Mouse (Mus musculus): ENCODE data around the gene Usp19. TPM values are rescaled to one million over a fixed set of nuclear protein-coding genes. Genes with fewer than 3 reads are reported as not detected.
A peak's percentile ranks its signal among the peaks of the same experiment; 100 is the strongest.

Usp19 gene
- polyA plus RNA-seq, 1 experiment from 2014 or later: 84.2 TPM

DNA sequence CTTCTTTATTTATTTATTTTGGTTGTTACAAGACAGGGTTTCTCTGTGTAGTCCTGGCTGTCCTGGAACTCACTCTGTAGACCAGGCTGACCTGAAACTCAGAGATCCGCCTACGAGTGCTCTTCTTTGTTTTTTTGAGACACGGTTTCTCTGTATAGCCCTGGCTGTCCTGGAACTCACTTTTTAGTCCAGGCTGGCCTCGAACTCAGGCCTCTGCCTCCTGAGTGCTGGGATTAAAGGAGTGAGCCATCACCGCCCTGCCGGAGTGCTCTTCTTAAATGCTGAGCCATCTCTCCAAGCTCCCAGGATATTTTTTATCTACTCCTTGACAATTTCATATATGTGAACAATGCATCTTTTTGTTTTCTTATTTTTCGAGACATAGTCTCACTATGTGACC is 16.5 kb downstream of the Usp19 start:
- no peak overlapping the region for H3K9ac ChIP-seq
- no peaks in the 10 kb centered on the region for H3K27me3 ChIP-seq (replicated peaks)
- peaks cover 44% of the 10 kb centered on the region for H3K36me3 ChIP-seq
- no peak overlapping the region for H3K27ac ChIP-seq (ENCODE audit: poor library complexity, severe bottlenecking)
- WGBS: 84% methylated on average over 7 of the region's 7 CpGs
- ATAC-seq (ENCODE audit: insufficient number of reproducible peaks, low FRiP score): no peak
- H3K4me2 ChIP-seq: peak overlapping the region; percentile 91; the same call in 1 of the 2 replicates
- no peak overlapping the region for H3K4me3 ChIP-seq
- H3K4me1 ChIP-seq (replicated peaks): peaks cover 14% of the 10 kb centered on the region
- H3K9me3 ChIP-seq (replicated peaks): no peaks in the 10 kb centered on the region

DNA sequence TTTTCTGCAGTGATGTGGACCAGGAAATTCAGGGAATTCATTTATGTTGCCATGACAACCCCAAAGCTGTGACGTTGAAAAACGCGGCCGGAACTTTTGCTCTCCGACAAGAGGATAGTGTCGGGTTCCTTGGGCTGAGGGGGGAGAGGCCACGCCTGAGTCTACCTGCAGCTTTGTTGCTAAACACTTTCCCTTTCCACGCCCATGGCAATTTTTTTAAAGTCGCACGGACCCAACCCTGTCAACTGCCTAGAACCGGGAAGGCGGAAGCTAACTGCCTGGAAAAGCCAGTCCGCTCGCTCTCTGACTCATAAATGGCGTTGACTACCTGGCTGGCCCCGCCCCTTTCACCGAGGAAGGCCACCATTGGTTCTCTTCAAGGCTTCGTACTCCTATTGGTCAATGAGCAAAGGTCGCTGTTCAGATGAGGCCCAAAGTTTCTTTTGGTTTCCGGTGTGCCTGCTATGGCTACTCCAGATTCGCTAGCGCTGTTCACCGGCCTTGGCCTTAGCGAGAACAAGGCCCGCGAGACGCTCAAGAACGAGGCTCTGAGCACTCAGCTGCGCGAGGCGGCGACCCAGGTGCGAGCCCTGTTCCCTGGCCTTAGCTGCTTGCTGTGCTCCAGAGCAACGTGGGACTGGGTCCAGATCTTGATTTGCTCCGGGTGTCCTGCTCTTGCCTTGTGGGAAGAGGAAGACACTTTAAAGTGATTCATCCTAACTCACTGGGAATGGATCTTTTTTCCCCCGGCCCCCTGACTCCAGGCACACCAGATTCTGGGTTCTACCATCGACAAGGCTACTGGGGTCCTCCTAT is 17.4 kb downstream of the Usp19 start, which contains the start of gene Qars:
Gene Qars, plus strand, starts transcription at position 88 of the 816 bp plus-strand sequence.
- peak within 1 kb of the TSS; percentile 91 for H3K4me2 ChIP-seq
- peaks cover 14% of the 10 kb centered on the region for H3K4me1 ChIP-seq (replicated peaks)
- peak within 1 kb of the TSS; percentile 49 for H3K27ac ChIP-seq (ENCODE audit: poor library complexity, severe bottlenecking)
- H3K9ac ChIP-seq: peak within 1 kb of the TSS; percentile 84
- H3K27me3 ChIP-seq (replicated peaks): no peaks in the 10 kb centered on the region
- peaks cover 45% of the 10 kb centered on the region for H3K36me3 ChIP-seq
- peak; percentile 96 for ATAC-seq (ENCODE audit: insufficient number of reproducible peaks, low FRiP score)
- peak within 1 kb of the TSS; percentile 76 for H3K4me3 ChIP-seq
- no peaks in the 10 kb centered on the region for H3K9me3 ChIP-seq (replicated peaks)
- WGBS: under 1% methylated on average over 37 of the region's 37 CpGs

DNA sequence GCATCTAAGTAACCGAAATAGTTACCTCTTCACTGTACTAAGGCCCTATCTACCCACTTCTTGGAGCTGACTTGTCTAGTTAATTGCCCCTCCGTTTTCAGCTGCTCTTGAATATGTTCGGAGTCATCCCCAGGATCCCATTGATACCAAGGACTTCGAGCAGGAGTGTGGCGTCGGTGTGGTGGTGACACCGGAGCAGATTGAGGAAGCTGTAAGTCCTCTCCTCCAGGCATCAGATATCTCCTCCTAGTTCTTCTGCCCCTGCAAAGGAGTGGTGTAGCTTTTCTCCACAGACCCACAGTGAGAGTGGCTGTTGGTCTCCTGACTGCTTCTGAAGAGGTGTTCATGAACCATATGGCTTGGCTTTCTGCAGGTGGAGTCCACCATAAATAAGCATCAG is 18.4 kb downstream of the Usp19 start:
- no peak for ATAC-seq (ENCODE audit: insufficient number of reproducible peaks, low FRiP score)
- Histone ChIP-seq H3K4me3 (peak overlapping the region; percentile 76), H3K36me3 (peaks cover 46% of the 10 kb centered on the region), H3K9me3 (replicated peaks) (no peaks in the 10 kb centered on the region), H3K4me1 (replicated peaks) (peaks cover 14% of the 10 kb centered on the region), H3K27ac (ENCODE audit: poor library complexity, severe bottlenecking) (no peak overlapping the region), H3K4me2 (peak overlapping the region; percentile 91), H3K9ac (peak overlapping the region; percentile 84), H3K27me3 (replicated peaks) (no peaks in the 10 kb centered on the region)
- WGBS: 82% methylated on average over 7 of the region's 7 CpGs

DNA sequence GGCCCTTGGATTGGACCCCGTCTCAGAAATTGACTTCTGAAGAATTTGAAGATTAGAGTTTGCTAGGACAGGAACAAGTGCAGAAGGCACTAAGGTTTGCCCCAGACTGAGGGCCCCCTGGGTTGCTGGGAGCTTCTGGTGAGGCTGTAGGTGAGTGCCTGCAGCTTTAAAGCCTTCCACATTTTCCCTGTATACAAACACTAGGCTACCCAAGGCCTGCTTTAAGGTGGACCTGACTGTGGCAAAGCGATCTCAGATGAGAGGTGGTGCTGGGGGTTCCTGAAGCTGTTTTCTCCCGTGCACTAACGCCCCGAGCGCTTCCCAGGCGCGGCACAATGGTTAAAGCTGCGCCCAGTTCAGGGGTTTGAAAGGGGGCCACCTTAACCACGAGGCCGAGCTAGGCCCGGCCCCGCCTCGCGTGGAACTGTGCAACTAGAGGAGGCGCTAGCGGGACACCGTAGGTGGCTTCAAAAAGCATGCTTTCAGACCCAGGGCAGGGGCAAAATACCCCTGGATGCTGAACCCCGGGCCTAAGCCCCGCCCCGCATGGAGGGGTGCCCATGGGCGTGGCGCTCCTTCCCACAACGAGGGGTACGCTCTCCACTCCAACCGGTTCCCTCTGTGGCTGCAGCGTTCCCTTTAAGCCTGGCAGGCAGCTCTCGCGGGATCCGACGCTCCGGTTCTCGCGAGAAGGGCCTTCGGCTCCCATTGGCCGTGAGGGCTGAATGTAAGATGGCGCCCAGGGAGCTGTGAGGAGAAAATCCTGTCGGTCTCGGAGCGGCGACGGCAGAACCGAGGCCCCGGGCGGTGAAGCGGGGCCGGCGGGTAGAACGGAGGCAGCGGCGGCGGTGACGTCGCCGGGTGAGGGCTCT is 26.2 kb downstream of the Usp19 start, which contains the start of gene Qrich1:
Gene Qrich1, plus strand, starts transcription at position 427 of the 872 bp plus-strand sequence.
- Histone ChIP-seq H3K27me3 (replicated peaks) (no peaks in the 10 kb centered on the region), H3K27ac (ENCODE audit: poor library complexity, severe bottlenecking) (peak within 1 kb of the TSS; percentile 98), H3K4me2 (peak within 1 kb of the TSS; percentile 82), H3K9me3 (replicated peaks) (no peaks in the 10 kb centered on the region), H3K4me3 (peak within 1 kb of the TSS; percentile 100), H3K36me3 (peaks cover 49% of the 10 kb centered on the region), H3K9ac (peak within 1 kb of the TSS; percentile 99), H3K4me1 (replicated peaks) (peaks cover 25% of the 10 kb centered on the region)
- under 1% methylated on average over 55 of the region's 55 CpGs for WGBS
- ATAC-seq (ENCODE audit: insufficient number of reproducible peaks, low FRiP score): peak; percentile 94

DNA sequence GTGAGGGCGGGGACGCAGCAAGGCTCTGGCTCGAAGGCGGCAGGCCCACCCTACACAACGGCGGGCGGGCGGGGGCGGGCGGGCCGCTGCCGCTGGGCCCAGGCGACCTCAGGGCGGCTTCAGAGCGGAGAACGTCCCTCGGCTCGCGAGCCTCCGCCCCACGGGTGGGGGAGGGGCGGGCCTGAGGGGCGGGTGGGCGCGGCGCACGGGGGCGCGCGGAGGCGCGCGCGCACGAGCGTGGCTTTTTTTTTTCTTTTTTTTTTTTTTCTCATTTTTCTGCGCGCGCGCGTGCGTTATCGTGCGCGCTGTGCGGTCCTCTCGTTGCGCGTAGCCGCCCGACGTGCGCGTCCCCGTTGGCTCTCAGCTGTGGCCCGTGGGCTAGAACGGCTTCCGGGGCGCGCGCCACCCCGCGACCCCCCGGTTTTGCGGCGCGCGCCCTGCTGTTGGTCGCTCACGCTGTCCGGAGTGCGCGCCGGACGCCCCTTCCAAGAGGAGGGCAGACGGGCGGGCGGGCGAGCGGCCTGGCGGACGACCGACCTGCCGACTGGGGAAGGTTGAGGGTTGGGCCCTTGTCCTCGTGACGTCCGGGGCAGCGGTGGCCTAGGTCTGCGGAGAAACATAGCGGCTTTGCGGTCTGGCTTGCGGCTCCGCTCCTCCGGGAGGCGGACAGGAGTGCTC is 27.0 kb downstream of the Usp19 start:
- H3K4me1 ChIP-seq (replicated peaks): peaks cover 26% of the 10 kb centered on the region
- H3K4me3 ChIP-seq: peak overlapping the region; percentile 100
- peak overlapping the region; percentile 99 for H3K9ac ChIP-seq
- peak; percentile 86 for ATAC-seq (ENCODE audit: insufficient number of reproducible peaks, low FRiP score)
- under 1% methylated on average over 80 of the region's 95 CpGs for WGBS
- H3K36me3 ChIP-seq: peaks cover 42% of the 10 kb centered on the region
- H3K27ac ChIP-seq (ENCODE audit: poor library complexity, severe bottlenecking): peak overlapping the region; percentile 98
- no peaks in the 10 kb centered on the region for H3K27me3 ChIP-seq (replicated peaks)
- H3K9me3 ChIP-seq (replicated peaks): no peaks in the 10 kb centered on the region
- peak overlapping the region; percentile 82 for H3K4me2 ChIP-seq

DNA sequence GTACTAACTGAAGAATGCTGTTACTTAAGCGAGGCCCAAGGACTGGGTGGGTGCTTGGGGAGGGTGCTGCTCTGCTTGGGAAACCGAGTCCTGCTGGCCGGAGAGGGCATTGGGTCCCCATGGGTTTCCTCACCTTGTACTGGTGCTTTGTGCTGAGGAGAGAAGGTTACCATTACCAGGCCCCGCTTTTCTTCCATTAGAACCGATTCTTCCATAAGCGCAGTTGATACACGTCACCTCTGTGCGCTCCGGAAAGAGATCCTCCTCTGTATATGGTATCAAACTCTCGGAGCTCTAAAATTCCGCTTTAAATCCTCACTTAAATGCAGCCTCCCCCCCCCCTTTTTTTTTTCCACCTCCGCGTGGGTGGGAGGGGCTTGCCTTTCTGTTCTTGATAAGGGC is 27.5 kb downstream of the Usp19 start:
- H3K9me3 ChIP-seq (replicated peaks): no peaks in the 10 kb centered on the region
- H3K27ac ChIP-seq (ENCODE audit: poor library complexity, severe bottlenecking): peak overlapping the region; percentile 98
- H3K4me3 ChIP-seq: peak overlapping the region; percentile 100
- H3K27me3 ChIP-seq (replicated peaks): no peaks in the 10 kb centered on the region
- under 1% methylated on average over 13 of the region's 13 CpGs for WGBS
- H3K4me2 ChIP-seq: peak overlapping the region; percentile 82
- peaks cover 26% of the 10 kb centered on the region for H3K4me1 ChIP-seq (replicated peaks)
- peaks cover 36% of the 10 kb centered on the region for H3K36me3 ChIP-seq
- ATAC-seq (ENCODE audit: insufficient number of reproducible peaks, low FRiP score): peak; percentile 15; the same call in 1 of the 2 replicates
- peak overlapping the region; percentile 99 for H3K9ac ChIP-seq

DNA sequence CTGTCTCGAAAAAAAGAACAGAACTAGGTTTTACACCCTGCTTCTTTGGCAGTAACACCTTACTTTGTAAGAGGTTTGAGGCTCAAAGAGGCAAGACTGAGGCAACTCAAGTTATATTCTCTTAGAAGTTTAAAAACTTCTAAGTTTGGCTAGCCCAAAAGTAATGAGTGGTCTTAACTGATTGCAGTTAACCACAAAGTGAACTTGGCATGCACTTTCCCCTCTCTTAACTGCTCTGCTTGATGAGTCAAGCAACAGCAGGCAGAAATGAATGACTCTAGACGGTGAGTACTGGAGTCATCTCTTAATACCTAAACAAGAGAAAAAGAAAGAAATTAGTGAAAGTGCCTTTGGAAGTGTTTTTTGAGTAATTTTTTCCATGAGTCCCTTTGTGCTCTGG is 31.2 kb downstream of the Usp19 start:
- H3K36me3 ChIP-seq: peaks cover 15% of the 10 kb centered on the region
- H3K4me1 ChIP-seq (replicated peaks): peaks cover 20% of the 10 kb centered on the region
- ATAC-seq (ENCODE audit: insufficient number of reproducible peaks, low FRiP score): no peak
- no peaks in the 10 kb centered on the region for H3K9me3 ChIP-seq (replicated peaks)
- no peaks in the 10 kb centered on the region for H3K27me3 ChIP-seq (replicated peaks)
- H3K9ac ChIP-seq: no peak overlapping the region
- no peak overlapping the region for H3K4me3 ChIP-seq
- no peak overlapping the region for H3K27ac ChIP-seq (ENCODE audit: poor library complexity, severe bottlenecking)
- 78% methylated on average over 2 of the region's 2 CpGs for WGBS
- H3K4me2 ChIP-seq: no peak overlapping the region

DNA sequence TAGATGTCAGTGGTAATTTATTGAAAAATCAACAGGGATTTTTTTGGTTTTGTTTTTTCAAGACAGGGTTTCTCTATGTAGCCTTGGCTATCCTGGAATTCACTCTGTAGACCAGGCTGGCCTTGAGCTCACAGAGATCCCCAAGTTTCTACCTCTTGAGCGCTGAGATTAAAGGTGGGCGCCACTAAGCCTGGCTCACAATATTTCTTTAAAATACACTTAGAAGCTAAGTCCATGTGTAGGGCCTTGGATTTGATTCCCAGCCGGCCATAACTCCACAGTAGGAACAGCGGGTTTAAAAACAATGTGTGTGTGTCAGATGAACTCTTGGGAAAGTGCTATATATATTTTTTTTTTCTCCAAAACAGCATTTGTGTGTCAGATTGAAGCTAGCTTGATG is 32.9 kb downstream of the Usp19 start:
- H3K36me3 ChIP-seq: peaks cover 21% of the 10 kb centered on the region
- 96% methylated on average over 4 of the region's 4 CpGs for WGBS
- no peaks in the 10 kb centered on the region for H3K27me3 ChIP-seq (replicated peaks)
- H3K27ac ChIP-seq (ENCODE audit: poor library complexity, severe bottlenecking): no peak overlapping the region
- H3K4me3 ChIP-seq: no peak overlapping the region
- no peak overlapping the region for H3K9ac ChIP-seq
- no peak for ATAC-seq (ENCODE audit: insufficient number of reproducible peaks, low FRiP score)
- H3K4me2 ChIP-seq: no peak overlapping the region
- no peaks in the 10 kb centered on the region for H3K9me3 ChIP-seq (replicated peaks)
- peaks cover 20% of the 10 kb centered on the region for H3K4me1 ChIP-seq (replicated peaks)

DNA sequence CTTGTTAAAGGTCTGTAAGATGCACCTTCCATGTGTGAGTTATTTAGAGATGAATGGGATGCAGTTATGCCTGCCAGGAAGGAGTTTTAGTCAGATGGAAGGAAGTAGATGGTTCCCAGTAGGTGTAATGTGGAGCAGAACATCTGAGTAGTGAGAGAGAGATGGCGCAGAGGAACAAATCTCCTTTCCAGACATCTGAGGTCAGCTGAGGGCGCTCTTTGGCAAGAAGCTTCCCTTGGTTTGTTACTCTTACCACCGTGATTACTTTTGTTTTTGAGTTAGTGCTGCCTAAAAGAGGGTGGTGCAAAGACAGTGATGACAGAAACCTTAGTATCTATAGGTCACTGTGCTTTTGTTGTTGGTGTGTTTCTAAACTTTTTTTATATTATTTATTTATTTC is 35.0 kb downstream of the Usp19 start:
- WGBS: 85% methylated on average over 3 of the region's 3 CpGs
- no peak overlapping the region for H3K4me3 ChIP-seq
- ATAC-seq (ENCODE audit: insufficient number of reproducible peaks, low FRiP score): no peak
- 0 out of 2 replicates have a peak, but pooled peaks cover 6% of the 10 kb centered on the region for H3K4me1 ChIP-seq (replicated peaks)
- no peak overlapping the region for H3K9ac ChIP-seq
- no peak overlapping the region for H3K27ac ChIP-seq (ENCODE audit: poor library complexity, severe bottlenecking)
- no peak overlapping the region for H3K4me2 ChIP-seq
- H3K36me3 ChIP-seq: peaks cover 34% of the 10 kb centered on the region
- H3K9me3 ChIP-seq (replicated peaks): no peaks in the 10 kb centered on the region
- no peaks in the 10 kb centered on the region for H3K27me3 ChIP-seq (replicated peaks)

DNA sequence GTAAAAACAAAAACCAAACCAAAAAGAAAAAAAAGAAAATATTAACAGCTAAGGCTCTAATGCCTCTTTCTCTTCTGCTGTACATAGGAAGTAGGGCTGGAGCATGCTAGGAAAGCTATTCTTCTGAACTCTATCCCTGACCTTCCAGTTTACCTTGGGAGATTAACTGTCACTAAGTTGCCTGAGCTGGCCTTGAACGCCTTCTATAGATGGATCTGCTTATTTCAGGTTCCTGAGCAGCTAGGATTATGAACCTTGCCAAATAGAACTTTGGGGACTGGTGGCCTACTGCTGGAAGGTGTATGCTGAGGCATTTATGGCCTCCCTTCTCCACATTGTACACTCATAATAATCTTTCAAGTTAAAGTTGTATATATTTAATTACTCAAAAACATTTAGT is 40.6 kb downstream of the Usp19 start:
- H3K9me3 ChIP-seq (replicated peaks): no peaks in the 10 kb centered on the region
- WGBS: 97% methylated on average over 1 of the region's 1 CpGs
- no peak for ATAC-seq (ENCODE audit: insufficient number of reproducible peaks, low FRiP score)
- peaks cover 77% of the 10 kb centered on the region for H3K36me3 ChIP-seq
- H3K4me1 ChIP-seq (replicated peaks): no peaks in the 10 kb centered on the region
- no peak overlapping the region for H3K4me2 ChIP-seq
- no peaks in the 10 kb centered on the region for H3K27me3 ChIP-seq (replicated peaks)
- no peak overlapping the region for H3K27ac ChIP-seq (ENCODE audit: poor library complexity, severe bottlenecking)
- no peak overlapping the region for H3K9ac ChIP-seq
- H3K4me3 ChIP-seq: no peak overlapping the region

Data from heart, embryonic 12.5 days (tissue).